Mouse (Mus musculus) urinary bladder, postnatal 4 days (tissue): ENCODE results near the gene Gm21820.
"Not testable (repeated sequence)": the region's sequence is repeated elsewhere in the genome, so short reads cannot be mapped to it uniquely, and the experiment has no call there.

Experiments
- DNase-seq, 2 experiments: peaks; one replicate each; pipeline ENCODE4 v3.0.0; 2021 to 2022; ENCODE audit warnings: low spot score in 2 of 2

The Gm21820 gene

DNA sequence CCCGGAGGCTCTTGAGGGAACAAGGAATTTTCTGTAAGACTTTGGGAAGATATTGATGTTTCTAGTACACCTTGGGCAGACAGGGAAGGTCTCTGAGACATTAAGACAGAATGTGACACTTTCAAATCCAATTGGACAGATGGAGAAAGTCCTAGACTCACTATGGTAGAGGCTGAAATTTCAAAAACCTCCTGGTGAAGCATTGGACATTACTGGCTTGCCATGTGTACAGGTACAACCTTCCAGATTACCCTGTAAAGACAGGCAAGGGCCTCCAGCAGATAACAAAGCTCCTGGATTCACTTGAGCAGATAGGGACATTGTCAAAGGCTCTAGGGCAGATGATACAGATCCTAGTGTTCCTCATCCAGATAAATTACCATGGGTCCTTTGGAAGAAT, at the start of gene Gm21820:
Gene Gm21820, minus strand, starts transcription at position 101 of the 400 bp plus-strand sequence.
- DNase-seq = not testable (repeated sequence)
